Mouse (Mus musculus) kidney, adult 8-10 months (tissue): ENCODE measurements around the gene Adam17.

Source experiments
- DNase-seq, 2 experiments: peaks; one replicate each; pipeline ENCODE4 v3.0.0; 2022

The Adam17 gene

GRCm38 (mm10) chr12:21305741-21306140, 67.7 kb downstream of the Adam17 start:
- DNase-seq: peak; percentile 61 to 63

GRCm38 (mm10) chr12:21302361-21302783, 71.1 kb downstream of the Adam17 start:
- DNase-seq: peak; percentile 76 to 88

- DNase-seq: peak; percentile 44 to 74
These were observed 71.5 kb downstream of the Adam17 start for GRCm38 (mm10) chr12:21301932-21302331.

DNA sequence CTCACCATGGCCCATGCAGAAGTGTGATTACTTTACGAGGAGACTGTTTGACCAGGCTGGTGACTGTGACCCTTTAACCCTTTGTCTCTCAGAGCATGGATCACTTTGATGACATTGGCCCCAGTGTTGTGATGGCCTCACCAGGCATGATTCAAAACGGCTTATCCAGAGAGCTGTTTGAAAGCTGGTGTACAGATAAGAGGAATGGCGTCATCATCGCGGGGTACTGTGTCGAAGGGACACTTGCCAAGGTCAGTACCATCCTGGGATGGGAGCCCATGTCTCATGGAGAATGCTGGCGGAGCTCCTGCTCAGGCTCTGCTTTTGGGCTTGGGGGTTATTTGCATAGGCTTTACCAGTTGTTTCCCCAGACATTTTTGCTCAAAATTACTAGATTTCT, 72.1 kb downstream of the Adam17 start:
- no peak for DNase-seq

DNA sequence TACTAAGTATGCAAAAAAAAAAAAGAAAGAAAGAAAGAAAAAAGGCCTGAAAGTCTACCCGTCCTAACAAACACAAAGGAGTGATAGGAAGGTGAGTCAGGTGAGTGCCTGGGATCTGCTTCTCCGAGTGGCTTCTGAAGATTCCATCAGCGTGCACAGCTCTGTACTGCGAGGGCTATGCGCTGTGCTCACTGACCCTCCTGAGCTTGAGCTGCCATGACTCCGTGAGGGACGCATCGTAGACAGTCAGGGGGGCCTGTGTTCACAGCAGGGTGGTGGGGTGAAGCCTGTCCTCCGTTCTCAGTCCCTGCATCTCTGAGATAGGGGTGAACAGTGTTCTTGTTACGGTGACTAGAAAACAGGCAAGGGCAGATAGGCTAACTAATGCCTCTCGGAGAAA, 74.6 kb downstream of the Adam17 start:
- DNase-seq: no peak

- DNase-seq: no peak
These were observed 83.8 kb downstream of the Adam17 start for GRCm38 (mm10) chr12:21289651-21290050.

- no peak for DNase-seq
These were observed 84.6 kb downstream of the Adam17 start for GRCm38 (mm10) chr12:21288716-21289395.

- DNase-seq: no peak
These were observed 86.5 kb downstream of the Adam17 start for GRCm38 (mm10) chr12:21286712-21287650.

GRCm38 (mm10) chr12:21286243-21286622, 87.2 kb downstream of the Adam17 start, which contains the start of gene Itgb1bp1:
TSS of gene Itgb1bp1 (minus strand) at chr12:21286284.
- DNase-seq: peak; percentile 99 to 100

- DNase-seq: no peak
These were observed 87.8 kb downstream of the Adam17 start for GRCm38 (mm10) chr12:21285508-21286242.

DNA sequence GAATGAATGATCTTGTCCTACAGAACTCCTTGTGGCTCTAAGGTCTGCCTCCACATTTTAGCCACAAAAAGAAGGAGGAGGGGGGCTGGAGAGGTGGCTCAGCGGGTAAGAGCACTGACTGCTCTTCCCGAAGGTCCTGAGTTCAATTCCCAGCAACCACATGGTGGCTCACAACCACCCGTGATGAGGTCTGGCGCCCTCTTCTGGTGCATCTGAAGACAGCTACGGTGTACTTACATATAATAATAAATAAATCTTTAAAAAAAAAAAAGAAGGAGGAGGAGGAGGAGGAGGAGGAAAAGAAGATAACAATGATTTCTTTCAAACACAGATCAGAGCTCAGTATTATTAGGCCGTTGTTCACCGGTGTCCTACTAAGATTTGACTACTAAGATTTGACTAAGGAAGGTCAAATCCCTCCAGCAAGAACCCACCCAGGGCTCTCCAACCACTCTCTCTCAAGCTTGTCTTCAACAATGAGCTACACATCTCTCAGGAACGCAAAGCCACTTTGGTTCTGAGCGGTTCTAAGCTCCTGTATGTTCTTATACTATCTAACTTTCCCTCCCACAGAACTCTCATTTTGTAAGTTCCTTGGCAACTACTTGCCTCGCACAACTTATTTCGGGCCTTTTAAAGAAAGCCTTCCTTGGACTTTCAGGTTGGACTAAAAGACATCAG, 88.5 kb downstream of the Adam17 start, which contains the start of gene Cpsf3:
TSS of gene Cpsf3 (plus strand) at position 631 of the 681 bp plus-strand sequence.
- no peak for DNase-seq

- no peak for DNase-seq
These were observed 96.0 kb downstream of the Adam17 start for GRCm38 (mm10) chr12:21277352-21277864.

DNA sequence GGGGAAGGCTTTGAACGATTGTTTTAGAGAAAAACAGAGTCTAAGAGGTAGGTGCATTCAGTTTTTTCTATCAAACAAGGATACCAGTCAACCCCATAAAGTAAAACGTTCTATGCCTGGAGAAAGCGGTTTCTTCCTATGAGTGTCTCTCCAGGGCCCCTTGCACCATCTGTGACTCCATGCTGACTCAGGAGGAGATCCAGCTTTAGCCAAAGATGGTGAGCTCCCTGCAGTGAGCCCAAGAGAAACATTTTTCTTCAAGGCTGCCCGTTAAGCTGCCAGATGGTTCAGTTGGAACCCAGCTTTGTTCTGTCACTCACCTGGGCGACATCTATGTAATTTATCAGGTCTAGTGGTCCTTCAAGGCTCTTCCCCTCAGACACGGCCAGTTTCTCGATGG, 99.0 kb downstream of the Adam17 start:
- no peak for DNase-seq
